Mouse (Mus musculus) cerebellum, adult 11-12 months (tissue): ENCODE measurements around the gene Ddx24.
"Not testable (repeated sequence)": the region's sequence is repeated elsewhere in the genome, so short reads cannot be mapped to it uniquely, and the experiment has no call there.

ENCODE experiments used
- DNase-seq: peaks from one replicate; pipeline ENCODE4 v3.0.0; 2022

Ddx24 gene

DNA sequence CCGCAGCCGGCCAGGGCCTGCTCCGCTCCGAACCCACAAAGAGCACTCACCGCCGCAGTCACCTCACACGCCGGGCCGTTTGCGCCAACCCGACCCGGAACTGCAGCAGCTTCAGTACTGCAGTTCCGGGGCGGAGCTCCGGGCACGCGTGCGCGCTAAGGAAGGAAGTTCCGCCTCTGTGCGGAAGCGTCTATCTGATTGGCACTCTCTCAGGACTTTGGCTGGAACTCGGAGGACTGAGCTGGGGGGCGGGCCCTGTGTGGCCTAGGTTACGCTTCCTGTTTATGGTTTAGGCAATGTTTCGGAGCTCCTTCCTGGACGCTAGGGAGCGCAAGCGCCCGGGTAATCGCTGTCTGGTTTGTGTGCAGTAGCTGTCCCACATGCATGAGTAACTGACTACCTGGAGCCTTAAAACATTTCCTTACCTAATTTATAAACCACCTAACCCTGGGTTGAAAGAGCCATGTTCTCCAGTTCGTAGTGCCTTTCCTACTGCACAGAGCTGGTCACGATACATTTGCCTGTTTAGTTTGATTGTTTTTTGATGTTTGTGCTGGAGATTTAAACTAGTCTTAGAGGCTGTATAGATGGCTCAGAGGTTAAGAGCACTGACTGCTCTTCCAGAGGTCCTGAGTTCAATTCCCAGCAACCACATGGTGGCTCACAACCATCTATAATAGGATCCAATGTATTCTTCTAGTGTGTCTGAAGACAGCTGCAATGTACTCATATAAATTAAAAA, at the start of gene Ddx24:
Gene Ddx24 (minus strand): TSS at position 102 of the 742 bp plus-strand sequence.
- DNase-seq = peak; percentile 99

DNA sequence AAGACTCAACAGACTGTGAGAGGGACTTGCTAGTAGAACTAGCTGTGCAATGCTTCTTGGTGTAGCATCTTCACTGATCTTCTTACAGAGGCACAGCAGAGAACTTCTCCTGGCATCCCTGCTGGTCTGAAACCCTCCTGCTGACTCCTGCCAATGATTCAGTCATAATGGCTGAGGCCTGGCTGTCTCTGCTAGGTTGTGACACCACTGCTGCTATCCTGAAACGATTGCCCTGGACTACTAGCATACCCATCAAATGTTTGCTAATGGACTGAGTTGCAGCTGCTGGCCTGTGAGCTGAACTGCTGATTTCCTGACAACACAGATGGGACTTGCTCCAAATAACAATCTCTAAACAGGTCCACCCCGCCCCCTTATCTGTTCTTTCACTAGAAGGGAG, 48.9 kb upstream of the Ddx24 start:
- DNase-seq = no peak

DNA sequence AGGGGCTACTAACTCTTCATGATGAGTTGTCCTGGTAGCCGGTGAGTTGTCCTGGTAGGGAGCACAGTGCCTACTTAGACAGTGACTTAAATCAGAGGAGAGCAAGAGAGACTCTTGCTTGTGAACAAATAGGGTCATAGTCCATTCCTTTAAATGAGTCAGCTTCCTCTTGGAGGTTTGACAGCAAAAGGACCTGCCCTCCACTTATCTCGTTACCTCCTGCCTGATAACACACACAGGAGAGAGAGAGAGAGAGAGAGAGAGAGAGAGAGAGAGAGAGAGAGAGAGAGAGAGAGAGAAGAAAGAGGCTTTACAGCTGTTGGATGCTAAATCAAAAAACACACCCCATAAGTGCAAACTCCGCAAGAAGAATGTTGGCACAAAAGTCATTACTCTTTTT, 31.5 kb upstream of the Ddx24 start, which contains the start of gene Ifi27l2b:
Gene Ifi27l2b (minus strand): TSS at position 84 of the 400 bp plus-strand sequence.
- no peak for DNase-seq

DNA sequence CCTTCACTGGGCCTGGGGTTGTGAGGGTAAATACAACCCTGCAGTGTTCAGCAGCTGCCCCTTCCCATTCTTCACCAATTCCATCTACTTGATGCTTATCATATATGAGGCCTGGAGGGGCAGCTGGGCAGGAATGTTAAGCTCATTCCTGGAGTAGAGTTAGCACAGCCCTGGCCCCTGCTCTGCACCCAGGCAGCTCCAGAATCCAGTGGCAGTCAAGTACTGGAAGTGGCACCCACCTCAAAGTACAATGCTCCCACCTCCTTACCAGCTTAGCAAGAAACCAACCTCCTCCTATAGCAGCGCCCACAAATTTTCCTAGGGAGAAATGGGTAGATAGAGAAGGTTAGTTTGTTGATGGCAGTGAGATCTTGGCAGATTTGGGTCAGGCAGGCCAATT, 31.1 kb upstream of the Ddx24 start:
- DNase-seq = not testable (repeated sequence)

DNA sequence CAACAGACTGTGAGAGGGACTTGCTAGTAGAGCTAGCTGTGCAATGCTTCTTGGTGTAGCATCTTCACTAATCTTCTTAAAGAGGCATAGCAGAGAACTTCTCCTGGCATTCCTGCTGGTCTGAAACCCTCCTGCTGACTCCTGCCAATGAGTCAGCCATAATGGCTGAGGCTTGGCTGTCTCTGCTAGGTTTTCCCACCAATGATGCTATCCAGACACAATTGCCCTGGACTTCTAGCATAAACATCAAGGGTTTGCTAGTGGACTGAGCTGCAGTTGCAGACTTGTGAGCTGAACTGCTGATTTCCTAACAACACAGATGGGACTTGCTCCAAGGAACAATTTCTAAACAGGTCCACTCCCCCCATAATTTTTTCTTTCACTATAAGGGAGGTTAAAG, 27.7 kb upstream of the Ddx24 start:
- no peak for DNase-seq

DNA sequence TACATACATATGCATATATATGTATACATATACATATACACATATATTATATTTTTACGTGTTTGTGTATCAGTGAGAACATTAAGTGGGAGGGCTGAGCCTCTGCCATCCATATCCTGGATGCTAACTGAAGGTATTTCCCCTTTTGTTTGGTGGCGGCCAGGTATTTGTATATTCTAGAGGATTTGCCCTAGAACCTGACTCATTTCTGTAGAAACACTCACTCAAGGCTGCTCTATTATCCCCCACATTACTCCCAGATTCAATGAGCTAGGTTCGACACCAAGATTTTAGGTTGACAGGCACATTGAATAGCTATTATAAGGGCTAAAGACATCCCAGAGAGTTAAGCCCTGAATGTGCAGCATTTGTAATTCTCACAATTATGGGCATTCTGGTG, 19.4 kb upstream of the Ddx24 start:
- no peak for DNase-seq

DNA sequence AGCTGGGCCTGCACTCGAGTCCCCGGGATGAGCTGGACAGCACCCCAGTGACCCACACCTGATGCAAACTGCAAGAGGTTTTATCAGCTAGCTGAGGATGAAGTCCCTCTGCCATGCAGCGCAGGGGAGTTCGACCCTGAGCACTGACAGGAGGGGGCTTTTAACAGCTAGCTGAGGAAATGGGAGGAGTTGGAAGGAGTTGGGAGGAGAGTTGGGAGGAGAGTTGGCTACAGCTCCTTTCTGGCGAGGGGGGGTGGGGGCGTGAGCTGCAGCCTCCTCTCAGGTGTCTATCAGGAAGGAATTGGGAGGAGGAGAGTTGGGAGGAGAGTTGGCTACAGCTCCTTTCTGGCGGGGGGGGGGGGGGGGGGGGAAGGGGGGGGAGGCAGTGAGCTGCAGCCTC, 18.6 kb upstream of the Ddx24 start:
- DNase-seq = not testable (repeated sequence)

DNA sequence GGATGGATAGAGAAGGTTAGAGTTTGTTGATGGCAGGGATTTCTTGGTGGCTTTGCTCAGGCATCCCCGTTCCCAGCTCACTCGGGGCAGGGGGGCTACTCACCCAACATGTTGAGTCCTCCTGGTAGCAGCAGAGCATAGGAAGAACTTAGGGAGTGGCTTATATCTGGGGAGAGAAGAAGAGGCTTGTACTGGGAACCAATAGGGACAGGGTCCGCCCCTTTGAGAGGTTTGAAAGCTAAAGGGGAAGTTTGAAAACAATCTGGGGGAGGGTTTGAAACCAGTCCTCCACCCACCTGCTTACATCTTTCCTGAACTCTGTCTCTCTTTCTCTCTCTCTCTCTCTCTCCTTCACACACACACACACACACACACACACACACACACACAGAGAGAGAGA, 17.9 kb upstream of the Ddx24 start, which contains the start of gene Ifi27l2a:
Gene Ifi27l2a (minus strand): TSS at position 157 of the 400 bp plus-strand sequence.
- no peak for DNase-seq

DNA sequence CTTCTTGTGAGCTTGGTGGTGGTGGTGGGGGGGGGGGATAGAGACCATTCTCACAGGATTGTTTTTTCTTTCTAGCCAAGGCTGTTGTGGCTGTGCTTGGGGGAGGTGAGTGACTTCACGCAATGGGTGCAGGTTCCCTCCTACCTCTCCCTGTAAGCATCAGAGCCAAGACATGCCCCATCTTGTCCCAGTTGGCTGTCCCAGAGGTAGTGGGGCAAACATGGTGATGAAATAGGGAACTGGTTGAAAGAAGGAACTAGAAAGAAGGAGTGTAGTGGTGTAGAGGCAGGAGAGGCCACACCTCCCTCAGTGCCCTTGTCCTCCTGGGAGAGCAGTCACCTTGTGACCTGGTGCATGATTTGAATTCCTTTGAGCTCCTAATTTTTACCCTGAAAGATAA, 12.0 kb upstream of the Ddx24 start:
- DNase-seq = no peak

DNA sequence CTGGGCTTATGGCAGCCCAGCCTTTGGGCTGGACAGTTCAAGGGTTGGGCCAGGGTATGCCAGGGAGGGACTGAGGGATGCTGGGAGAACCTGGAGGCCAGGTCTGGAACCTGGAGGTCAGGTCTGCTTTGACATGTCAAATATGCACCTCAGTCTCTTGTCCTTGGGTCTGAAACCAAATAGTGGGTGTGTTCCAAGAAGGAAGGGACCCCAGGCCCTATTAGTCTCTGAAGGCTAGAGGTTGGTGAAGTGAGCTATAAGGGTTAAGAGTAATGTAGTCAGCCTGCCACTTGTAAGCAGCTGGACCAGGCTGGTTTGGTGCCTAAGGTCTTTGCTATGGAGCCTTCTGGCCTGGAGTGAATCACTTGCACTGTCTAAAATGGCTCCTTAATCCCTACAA, 9.2 kb upstream of the Ddx24 start:
- no peak for DNase-seq

DNA sequence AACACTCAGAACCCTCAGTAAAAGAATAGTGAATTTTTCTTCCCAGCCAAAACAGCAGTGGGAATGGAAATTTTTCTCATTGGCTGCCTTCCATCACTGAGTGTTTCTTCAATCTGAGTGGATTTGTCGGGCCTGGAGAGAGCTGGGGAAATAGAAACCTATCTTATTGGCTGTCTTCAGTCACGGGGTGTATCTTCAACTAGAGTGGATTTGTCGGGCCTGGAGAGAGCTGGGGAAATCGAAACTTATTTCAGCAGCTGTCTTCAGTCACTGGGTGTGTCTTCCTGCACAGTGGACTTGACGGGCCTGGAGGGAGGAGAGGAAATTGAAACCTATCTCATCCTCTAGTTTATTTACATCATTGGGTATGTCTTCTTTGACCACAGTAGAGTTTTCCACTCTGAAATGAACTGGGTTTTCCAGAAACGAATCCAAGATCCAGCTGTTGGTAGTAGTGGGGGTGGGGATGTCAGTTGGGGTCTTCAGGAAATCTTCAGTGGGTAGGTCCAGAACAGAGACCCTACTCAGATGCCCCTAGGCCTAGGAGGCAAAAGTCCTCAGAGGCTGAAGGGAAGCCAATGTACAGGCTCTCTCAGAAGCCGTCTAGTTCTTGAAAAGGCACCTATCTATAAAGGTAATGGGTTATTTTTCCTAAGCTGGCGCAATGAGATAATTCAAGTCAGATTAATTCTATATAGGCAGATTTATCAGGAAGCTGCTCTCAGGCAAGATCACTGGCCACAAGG, 8.5 kb upstream of the Ddx24 start, which contains the start of gene Ifi27:
Gene Ifi27 (plus strand): TSS at position 226 of the 746 bp plus-strand sequence.
- DNase-seq = no peak

DNA sequence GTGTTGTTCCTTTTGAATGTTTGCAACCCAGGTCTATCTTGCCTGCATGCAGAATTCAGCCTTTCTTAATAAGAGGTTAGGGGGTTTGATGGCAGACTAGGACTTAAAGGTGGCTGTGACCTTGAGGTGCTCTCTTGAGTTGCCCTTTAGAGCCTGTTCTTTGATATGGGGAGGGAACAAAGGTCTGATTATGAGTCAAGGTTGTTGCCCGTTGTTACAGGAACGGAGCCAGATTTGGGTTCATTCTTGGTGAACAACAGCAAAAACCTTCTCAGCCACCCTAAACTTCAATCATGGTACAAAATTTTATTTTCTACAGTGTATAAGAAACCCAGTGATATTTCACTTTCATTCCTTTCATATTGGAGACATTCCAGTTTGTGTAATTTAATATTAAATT, 7.8 kb upstream of the Ddx24 start:
- DNase-seq = no peak

DNA sequence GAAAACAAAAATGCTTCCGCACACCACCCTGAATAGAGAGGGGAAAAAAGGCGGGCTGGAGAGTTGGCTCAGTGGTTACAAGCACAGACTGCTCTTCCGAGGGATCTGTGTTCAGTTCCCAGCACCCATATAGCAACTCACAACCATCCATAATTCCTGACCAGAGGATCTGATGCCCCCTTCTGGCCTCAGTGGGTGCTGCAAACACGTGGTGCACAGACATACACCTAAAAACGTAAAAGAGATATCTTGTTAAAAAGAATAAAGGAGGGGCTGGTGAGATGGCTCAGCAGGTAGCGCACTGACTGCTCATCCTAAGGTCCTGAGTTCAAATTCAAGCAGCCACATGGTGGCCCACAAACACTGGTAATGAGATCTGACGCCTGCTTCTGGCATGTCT, 1.1 kb upstream of the Ddx24 start:
- peak; percentile 63 for DNase-seq

DNA sequence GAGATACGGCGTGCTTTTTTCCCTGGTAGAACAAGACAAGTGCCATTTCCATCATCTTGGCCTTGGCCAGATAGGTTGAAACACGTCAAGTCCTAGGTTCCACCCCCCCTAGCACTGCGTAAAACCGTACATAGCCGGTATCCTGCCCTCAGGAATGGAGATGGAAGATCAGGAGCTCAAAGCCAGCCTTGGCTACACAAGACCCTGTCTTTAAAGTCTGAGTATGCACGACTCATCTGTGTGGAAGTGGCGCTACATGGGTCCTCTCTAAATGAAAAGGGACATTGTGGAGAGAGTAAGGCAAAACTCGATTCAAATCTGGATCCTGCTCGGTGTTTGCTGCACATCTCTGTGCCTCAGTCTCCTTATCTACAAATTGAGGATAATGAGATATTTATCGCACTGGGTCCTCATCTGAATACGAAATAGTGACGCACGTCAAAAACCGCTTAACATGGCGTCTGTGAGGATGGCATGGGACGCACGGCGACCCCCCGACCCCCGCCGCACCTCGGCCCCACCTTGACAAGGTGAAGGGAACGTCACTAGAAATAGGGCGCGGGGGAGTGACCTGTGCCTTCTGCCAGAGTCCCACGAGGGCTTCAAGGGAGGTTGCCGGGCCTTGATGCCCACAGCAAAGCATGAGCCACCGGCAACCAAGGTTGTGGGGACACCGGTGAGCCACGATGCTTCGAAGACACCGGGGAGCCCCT, 458 bp downstream of the Ddx24 start:
- DNase-seq = peak; percentile 44

DNA sequence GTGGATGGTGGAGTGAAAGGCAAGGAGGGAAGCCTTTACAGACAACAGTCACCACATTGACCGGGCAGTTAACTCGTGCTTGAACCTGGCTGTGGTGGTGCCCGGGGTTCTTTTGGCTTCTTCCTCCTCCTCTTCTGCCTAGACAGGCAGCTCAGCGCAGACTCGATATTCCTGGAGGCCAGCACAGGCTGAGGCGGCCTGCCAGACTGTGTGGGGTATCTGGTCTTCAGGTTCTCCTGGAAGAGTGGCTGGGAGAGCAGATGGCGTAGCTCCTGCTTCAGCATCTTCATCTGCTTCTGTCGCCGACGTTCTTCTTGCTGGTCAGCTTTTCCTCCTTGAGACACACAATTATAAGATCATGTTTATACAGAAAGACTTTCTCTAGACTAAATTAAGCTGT, 17.5 kb downstream of the Ddx24 start:
- peak; percentile 61 for DNase-seq

DNA sequence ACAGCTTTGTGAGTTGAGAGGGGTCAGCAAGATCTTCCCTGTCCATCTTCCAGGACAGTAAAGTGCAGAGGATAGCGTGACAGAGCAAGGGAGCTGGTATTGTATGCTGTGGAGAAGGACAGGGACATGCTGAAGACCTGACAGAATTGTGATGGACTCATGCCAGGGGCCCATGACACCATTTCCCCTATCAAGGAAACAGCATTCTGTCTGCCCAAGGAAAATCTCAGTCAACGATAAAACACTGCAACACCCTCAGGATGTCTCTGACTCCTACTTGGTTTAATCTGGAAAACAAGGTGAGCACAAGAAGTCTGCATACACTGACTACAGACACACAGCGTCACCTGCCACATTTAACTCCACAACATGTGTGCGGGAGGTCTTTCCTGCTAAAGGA, 17.9 kb downstream of the Ddx24 start, which contains the start of gene 9330161L09Rik:
Gene 9330161L09Rik (minus strand): TSS at position 101 of the 400 bp plus-strand sequence.
- no peak for DNase-seq

DNA sequence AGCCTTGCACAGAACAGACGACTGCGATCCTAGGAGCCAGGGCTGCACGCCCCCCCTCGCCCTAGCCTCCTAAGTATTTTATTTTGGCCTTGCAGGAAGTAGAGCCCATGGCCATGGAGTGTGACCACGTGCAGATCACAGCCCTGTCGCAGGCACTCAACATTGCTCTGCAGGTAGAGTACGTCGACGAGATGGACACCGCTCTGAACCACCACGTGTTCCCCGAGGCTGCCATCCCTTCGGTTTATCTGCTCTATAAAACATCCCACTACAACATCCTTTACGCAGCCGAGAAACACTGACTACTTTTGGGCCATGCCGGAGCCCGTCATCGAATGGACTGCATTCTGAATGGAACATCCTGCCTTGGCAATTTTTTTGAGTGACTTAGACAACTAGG, 21.5 kb downstream of the Ddx24 start:
- no peak for DNase-seq

DNA sequence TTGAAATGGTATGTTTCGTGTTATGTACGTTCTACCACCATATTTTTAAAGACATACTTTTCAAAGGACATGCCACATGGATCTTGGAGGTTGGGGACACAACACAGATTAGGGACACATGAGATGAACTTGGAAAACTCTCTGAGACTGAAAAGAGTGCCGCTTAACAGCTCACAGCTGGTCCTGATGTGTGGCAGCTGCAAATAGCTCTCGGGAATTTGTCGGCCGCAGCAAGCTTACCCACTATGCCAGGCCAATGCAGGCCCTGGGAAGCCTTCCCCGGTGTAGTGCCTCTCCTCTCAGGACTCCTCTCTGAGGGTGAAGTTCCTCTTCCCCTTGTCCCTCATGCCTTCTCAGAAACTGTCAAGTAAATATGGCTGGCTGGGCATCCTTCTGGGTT, 28.9 kb downstream of the Ddx24 start:
- DNase-seq = no peak

DNA sequence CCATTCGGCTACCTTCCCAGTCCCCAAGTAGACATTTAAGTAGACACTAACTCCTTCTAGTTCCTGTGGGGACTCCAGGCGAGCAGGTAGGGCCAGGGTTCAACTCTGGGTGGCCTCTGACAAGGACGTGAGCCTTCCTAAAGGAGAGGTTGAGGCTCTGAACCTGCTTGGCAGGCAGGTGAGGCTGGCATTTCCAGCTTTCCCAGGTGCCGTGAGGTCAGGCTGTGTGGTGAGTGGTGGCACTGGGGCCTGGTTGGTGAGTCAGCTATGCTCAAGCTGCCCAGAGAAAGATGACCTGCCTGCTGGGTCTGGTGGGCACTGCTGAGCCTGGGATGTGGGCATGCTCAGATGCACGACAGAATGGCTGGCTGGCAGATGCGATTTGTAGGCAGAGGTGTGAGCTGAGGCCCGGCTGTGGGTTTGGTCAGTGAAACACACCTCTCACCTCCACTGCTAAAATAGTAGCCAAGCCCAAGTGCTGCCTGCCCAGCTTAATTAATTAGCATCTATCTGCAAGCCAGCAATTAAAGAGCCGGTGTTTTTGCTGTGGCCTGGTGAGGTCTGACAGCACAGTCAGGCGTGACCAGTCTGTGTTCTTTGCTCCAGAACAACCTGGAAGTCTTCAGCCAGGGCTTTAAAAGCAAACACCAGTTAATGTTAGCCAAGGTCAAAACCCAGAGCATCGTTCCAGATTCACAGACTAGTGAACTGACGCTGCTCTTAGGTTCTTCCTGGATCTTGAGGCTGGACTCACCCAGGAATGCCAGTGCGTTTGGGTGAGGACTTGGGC, 29.9 kb downstream of the Ddx24 start:
- DNase-seq = no peak

DNA sequence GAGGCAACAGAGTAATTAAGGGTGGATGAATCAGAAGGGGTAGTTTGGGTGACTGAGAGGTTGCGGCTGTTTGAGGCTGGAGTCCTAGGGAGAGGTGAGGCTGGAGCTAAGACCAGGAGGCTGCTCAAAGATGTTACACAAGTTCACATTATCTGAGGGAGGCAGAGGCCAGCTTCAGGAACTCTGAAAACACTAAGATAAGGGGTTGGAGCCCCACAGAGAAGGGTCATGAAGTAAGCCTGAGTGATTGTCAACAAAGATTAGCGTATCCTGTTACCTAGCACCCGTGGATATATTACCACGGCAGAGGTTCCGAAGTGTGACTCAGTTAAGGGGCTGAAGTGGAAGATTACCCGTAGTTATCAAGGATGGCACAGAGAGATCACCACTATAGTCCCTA, 32.1 kb downstream of the Ddx24 start:
- no peak for DNase-seq

DNA sequence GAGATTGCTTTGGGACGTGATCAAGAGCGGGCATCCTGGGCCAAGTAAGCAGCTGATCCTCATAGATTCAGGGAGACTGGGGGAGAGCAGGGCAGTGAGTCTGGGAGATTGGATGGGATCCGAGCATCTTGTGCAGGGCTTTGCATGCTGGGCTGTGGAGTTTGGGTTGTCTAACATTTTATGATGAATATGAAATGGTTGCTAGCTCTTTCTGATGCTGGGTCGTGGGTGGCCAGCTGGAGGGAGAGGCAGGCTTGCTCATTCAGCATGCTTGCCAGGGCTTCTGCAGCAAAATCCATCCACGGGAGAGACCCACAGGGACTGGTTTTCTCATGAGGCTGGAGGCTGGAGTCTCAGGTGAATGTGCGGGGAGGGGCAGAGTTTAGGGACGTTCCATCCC, 34.5 kb downstream of the Ddx24 start:
- DNase-seq = no peak

DNA sequence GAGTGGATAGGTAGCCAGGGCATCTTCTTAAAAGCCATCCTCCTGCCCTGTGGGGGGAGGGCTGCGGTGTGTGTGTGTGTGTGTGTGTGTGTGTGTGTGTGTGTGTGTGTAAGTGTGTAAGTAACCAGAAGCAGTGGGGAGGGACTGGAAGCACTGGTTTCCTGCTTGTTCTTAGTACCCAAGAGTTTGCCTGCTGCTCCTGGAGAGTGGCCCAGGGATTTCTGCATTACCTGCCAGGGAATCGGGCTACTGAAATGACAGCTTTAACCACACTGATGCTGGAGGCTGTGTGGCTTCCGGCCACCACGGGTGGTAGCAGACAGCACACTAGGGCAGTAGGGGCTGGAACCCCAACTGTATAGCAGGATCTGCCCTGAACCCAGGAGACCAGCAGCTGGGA, 35.6 kb downstream of the Ddx24 start:
- DNase-seq = peak; percentile 53

DNA sequence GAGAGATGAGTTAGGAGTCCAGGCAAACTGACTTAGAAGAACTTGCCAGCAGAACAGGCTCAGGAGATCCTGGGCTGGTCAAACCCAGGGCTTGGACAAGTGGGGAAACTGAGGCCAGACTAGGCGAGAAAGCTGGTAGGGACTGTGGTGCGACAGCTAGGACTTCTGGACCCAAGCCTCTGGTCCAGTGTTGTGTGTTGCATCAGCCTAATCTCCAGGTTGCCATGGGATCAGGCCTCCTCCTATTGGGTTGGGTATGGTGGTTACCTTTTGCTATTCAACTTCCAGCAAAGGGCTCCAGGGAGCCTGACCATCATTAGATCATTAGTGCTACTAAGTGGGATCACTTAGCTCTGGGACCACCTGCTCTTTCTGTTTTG, 36.3 kb downstream of the Ddx24 start:
- no peak for DNase-seq
